Mouse (Mus musculus) bone marrow, adult 2 months (tissue): ENCODE data around the gene Jun. TPM values are rescaled to one million over a fixed set of nuclear protein-coding genes. Genes with fewer than 3 reads are reported as not detected.

Experiments used
- H3K27ac ChIP-seq: fragments of 200-500 bp; 2 replicates; pipeline ENCODE4 v1.5.1; 2012; ENCODE audit warnings: low read depth, mild to moderate bottlenecking, control low read depth, inconsistent platforms, low read length; ENCODE audit not compliant: control insufficient read depth, poor library complexity, insufficient read depth
- H3K4me1 ChIP-seq: fragments of 200-500 bp; 2 replicates; pipeline ENCODE4 v1.6.1; 2011; ENCODE audit warnings: low read length; ENCODE audit not compliant: control insufficient read depth, insufficient read depth
- H3K4me3 ChIP-seq: fragments of 200-500 bp; replicated peaks from 2 replicates; pipeline ENCODE3; 2011; ENCODE audit warnings: mild to moderate bottlenecking, low read depth, low read length, control low read depth; ENCODE audit not compliant: control insufficient read depth
- CTCF ChIP-seq: fragments of 200-500 bp; IDR thresholded peaks from 2 replicates; pipeline ENCODE4 v1.5.1; 2011; ENCODE audit warnings: low read length, control low read depth; ENCODE audit not compliant: control insufficient read depth, insufficient read depth
- POLR2A ChIP-seq: fragments of 200-500 bp; IDR thresholded peaks from 2 replicates; pipeline ENCODE4 v1.6.1; 2011; ENCODE audit warnings: low read depth, mild to moderate bottlenecking, control low read depth, low read length, borderline replicate concordance; ENCODE audit not compliant: control insufficient read depth
- WGBS: fragments of 180-500 bp; shearing (Covaris S2); methylation state at CpG from one replicate; pipeline ENCODE4 v1.1.7; 2018; 5-methylcytosine and 5-hydroxymethylcytosine counted together
- polyA plus RNA-seq: library from polyadenylated mRNA; stranded (reverse); fragments of >200 nt; gene quantifications from 2 replicates; pipeline ENCODE4 v1.2.4, GENCODE M21; 2011; ENCODE audit warnings: low replicate concordance; ENCODE audit not compliant: missing spikeins, insufficient read depth, insufficient read length

Jun gene
- polyA plus RNA-seq, 1 experiment = 6.9 TPM

- Histone ChIP-seq H3K4me3 (no peak overlapping the region), H3K4me1 (no peaks in the 10 kb centered on the region), H3K27ac (no peak overlapping the region)
- TF ChIP-seq CTCF (no peak), POLR2A (no peak)
- WGBS = 63% methylated on average over 5 of the region's 5 CpGs
Measured at GRCm38 (mm10) chr4:95038024-95038423, 14.0 kb downstream of the Jun start.

GRCm38 (mm10) chr4:95031158-95031557, 20.9 kb downstream of the Jun start:
- no peak overlapping the region for H3K27ac ChIP-seq

GRCm38 (mm10) chr4:95025847-95026600, 26.0 kb downstream of the Jun start:
- Histone ChIP-seq H3K4me3 (no peak overlapping the region), H3K27ac (no peak overlapping the region), H3K4me1 (no peaks in the 10 kb centered on the region)
- 41% methylated on average over 16 of the region's 16 CpGs for WGBS
- TF ChIP-seq POLR2A (no peak), CTCF (no peak)

More at GRCm38 (mm10) chr4:95031158-95031557, 20.9 kb downstream of the Jun start:
- 67% methylated on average over 4 of the region's 4 CpGs for WGBS
- no peak for TF ChIP-seq POLR2A
- no peak for TF ChIP-seq CTCF
- no peaks in the 10 kb centered on the region for H3K4me1 ChIP-seq
- no peak overlapping the region for H3K4me3 ChIP-seq

- no peak overlapping the region for H3K4me3 ChIP-seq
- WGBS = 82% methylated on average over 12 of the region's 12 CpGs
- no peak for TF ChIP-seq CTCF
- TF ChIP-seq POLR2A = no peak
- H3K4me1 ChIP-seq = no peaks in the 10 kb centered on the region
- no peak overlapping the region for H3K27ac ChIP-seq
Measured at GRCm38 (mm10) chr4:95023350-95023953, 28.6 kb downstream of the Jun start.

GRCm38 (mm10) chr4:95021649-95022637, 30.1 kb downstream of the Jun start:
- Histone ChIP-seq H3K27ac (no peak overlapping the region), H3K4me3 (no peak overlapping the region), H3K4me1 (no peaks in the 10 kb centered on the region)
- TF ChIP-seq CTCF = no peak
- no peak for TF ChIP-seq POLR2A
- 68% methylated on average over 12 of the region's 12 CpGs for WGBS

GRCm38 (mm10) chr4:95020201-95020600, 31.8 kb downstream of the Jun start:
- Histone ChIP-seq H3K4me3 (no peak overlapping the region), H3K4me1 (no peaks in the 10 kb centered on the region), H3K27ac (no peak overlapping the region)
- WGBS = 74% methylated on average over 2 of the region's 2 CpGs
- TF ChIP-seq CTCF (no peak), POLR2A (no peak)

GRCm38 (mm10) chr4:95018221-95018620, 33.8 kb downstream of the Jun start:
- TF ChIP-seq POLR2A (no peak), CTCF (no peak)
- Histone ChIP-seq H3K4me3 (no peak overlapping the region), H3K4me1 (no peaks in the 10 kb centered on the region), H3K27ac (no peak overlapping the region)
- 70% methylated on average over 7 of the region's 7 CpGs for WGBS

- H3K4me1 ChIP-seq = no peaks in the 10 kb centered on the region
- H3K4me3 ChIP-seq = no peak overlapping the region
- H3K27ac ChIP-seq = no peak overlapping the region
- 65% methylated on average over 1 of the region's 1 CpGs for WGBS
- TF ChIP-seq POLR2A (no peak), CTCF (no peak)
Measured at GRCm38 (mm10) chr4:95012706-95013105, 39.3 kb downstream of the Jun start.
